Mouse (Mus musculus) urinary bladder, postnatal 14 days (tissue): Measurements from ENCODE around the gene Casp9.
A peak's percentile ranks its signal among the peaks of the same experiment; 100 is the strongest.

ENCODE experiments used
- DNase-seq: peaks from one replicate; pipeline ENCODE4 v3.0.0; 2021; ENCODE audit warnings: low spot score

Gene Casp9

DNA sequence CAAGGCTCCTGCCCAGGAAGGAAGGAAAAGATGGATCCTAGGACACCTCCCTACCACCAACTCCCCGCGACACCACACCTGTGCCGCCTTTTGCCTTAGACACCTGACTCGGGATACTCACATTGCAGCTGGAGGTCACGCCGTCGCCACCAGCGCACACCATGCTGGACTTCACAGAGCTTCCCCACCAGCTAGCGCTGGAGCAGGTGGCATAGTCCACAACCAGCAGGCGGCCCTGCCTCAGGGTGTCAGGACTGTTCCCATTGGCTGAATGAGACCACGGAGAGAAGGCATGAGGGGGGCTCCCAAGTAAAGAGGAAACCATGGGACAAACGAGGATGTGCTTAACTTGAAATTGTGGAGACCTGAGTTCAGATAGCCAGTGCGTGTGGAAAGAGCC lies 25.4 kb downstream of the Casp9 start:
- no peak for DNase-seq

DNA sequence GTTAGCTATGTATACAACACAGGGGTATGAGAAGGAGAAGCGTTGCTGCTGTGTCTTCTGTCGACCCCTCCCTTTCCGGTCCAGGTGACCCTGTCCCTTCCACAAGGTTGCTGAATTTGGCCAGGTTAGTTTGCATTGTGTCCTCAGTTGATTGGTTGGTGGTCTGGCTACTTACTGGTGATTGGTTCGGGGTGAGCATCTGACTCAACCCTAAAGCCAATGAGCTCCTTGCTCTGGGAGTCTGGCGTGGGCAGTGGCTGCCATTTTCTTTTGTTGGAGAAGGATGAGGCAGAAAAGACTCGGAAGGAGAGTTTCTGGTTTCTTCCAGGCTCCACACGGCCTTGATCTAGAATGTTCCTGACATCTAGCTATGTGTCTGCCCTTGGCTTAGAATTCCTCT lies 25.9 kb downstream of the Casp9 start:
- DNase-seq, result no peak

DNA sequence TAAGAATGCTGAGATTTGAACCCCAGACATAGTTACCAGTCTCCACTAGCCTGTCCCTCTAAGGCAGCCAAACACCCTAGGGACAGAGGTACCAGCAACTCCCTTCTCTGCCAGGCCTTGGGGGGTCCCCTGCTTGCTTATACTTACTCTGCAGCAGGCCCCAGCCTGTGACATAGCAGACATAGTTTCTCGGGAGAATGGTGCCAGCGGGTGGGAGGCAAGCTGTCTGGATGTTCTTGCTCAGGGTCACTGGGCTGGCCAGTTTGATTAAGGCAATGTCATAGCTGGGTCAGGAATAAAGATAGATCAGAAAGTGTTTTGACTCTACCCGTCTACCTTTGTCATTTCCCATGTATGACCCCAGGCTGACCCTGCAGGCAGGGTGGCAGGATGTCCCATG lies 27.8 kb downstream of the Casp9 start:
- no peak for DNase-seq

DNA sequence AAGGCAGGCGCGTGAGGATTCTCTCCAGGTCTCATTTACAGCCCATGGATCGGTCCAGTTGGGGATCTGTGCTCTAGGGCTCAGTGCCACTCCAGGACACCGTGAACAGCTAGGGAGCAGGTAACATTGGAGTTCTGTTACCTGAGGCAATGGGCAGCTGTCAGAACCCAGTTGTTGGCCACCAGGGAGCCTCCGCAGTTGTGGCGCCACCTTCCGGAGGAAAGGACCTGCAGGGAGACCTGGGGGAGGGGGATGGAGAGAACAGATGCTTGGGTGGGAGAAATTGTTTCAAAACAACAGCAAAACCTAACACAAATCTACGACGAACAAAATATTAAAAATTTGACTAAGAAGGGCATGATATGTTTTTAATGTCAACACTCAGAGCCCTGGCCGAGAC lies 28.7 kb downstream of the Casp9 start:
- DNase-seq, result peak; percentile 34

DNA sequence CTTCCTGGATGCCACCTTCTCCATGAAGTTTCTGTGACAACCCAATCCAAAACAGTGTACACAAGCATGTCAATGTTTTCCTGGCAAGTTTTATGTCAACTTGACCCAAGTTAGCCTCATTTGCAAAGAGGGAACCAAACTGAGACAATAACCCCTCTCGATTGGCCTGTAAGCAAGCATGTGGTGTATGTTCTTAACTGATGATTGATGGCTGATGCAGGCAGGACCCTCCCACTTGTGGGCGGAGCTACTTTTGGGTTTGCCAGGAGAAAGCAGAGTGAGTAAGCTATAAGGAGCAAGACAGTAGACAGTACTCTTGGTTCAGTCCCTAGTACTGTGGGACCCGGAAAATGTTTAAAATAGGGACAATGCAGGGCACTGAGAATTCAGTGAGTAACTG lies 29.6 kb downstream of the Casp9 start:
- DNase-seq, result no peak

DNA sequence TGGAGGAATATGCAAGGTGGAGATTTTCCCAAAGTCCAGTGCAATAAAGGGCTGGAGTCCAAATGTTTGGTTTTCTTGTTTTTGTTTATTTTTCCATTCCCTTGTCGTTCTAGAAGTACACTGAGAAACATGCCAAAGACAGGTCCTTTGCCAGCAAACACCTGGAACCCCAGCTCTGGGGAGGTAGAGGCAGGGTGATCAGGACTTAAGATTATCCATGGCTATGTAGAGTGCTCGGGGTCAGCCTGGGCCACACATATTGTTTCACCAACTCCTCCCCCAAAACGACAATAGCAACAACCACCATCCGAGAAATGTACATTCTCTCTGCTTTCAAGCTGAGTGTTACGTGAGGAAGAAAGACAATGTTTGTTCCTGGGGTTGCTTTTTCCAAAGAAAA lies 32.6 kb downstream of the Casp9 start, which contains the start of gene Cela2a:
Cela2a (minus strand) TSS at position 101 of the 400 bp plus-strand sequence.
- no peak for DNase-seq

DNA sequence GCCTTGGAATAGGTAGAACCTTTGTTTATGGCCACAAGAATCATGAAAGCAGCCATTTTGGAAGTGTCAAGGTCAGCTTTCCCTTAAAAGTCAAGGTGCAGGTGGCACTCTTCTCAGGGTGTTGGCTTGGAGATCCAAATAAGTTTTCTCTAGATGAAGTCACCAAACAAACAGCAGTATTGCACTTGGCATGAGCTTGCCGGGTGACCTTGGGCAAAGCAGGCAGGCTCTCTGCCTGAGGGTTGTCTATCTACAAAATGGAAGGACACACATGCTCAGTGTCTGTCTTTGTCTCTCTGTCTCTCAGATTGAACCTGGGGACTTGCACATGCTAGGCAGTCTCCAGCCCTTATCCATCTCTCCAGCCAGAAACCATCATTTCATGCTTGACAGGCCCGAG lies 34.0 kb downstream of the Casp9 start:
- DNase-seq, result no peak

DNA sequence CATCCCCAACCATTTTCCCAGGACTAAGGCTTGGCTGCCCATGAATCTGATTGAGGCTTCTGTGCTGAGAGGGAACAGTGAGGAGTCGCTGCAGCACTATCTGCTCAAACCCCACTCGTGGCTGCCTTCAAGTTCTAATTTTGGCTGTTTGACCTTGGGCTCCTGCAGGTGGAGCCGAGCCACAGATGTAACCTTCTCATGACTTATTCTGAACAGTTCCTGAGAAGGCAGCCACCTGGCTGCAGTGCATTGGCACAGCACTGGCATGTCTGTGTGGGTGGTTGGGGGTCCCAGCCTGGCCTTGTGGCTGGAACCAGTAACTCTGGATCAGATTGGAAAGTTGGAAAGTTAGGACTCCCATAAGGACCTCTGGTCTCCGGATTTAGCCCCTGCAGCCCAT lies 34.8 kb downstream of the Casp9 start:
- DNase-seq, result no peak

DNA sequence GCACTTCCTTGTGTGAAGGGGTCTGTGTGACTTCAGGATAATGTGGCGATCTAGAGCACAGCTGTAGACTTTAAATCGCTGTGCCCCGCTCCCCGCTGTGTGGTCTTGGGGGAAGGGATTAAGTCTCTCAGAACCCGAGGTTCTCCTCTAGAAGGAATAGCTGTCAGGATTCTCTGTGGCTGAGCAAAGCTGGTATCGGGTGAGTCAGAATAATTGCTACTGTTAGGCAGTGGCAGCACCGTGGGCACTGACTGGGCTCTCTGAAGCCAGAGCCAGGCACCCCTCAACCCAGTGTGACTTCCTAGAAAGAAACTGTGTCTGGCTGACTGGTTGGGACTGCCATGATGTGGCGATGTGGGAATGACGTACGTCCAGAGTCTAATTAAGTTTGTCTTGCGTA lies 37.0 kb downstream of the Casp9 start:
- no peak for DNase-seq

DNA sequence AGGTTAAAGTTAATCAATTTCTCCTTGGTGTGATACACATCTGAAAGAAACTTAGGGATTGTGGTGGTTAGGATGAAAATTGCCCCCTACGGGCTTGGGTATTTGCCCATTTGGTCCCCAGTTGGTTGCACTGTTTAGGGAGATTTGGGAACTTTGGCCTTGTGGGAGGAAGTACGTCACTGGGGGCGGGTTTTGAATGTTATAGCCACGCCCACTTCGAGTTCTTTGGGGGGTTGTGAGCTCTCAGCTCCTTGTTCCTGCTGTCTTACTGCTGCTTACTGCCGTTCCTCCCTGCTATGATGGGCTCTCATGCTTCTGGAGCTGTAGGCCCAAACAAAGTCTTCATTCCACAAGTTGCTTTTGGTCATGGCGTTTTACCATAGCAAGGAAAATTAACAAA lies 37.9 kb downstream of the Casp9 start:
- no peak for DNase-seq

DNA sequence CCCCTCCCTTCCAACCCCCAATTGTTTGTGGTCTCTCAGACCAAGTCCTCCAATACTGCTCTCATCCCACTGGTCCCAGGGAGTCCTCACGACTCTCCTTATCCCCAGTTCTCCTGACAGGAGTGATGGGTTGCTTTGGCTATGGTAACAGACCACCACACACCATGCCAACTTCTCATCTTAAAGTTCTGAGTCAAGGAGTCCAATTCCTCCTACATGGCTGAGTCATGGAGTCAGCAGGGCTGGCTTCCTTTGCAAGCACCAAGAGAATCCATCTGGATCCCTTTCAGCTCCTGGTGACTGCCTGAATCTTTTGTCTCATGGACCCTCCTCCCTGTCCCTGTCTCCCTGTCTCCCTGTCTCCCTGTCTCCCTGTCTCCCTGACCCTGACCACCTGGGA lies 40.5 kb downstream of the Casp9 start:
- DNase-seq, result no peak

DNA sequence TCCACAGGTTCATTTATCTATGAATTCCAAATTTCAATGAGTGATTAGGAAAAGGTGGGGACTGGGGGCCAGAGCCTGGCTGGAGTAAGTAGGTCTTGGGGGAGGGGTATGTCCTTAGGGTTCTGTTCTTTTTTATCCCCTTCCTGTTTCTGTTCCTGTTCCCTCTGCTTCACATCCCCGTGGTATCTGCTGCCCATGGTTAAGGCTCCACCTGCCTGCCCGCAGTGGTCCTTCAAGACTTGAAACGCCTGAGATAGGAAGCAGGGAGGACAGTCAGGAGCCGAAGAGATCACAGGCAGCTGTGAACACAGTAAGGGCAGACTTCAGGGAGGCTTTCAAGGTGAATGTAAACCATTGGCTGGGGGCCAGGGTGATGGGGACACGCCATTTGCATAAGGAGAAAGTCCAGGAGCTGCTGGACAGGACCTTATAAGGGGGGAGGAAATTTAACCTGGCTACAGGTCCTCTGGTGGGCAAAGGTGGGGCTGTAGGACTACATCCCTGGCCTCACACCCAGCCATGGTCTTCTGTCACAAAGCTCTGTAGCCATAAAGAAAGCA lies 41.2 kb downstream of the Casp9 start:
- DNase-seq, result no peak

DNA sequence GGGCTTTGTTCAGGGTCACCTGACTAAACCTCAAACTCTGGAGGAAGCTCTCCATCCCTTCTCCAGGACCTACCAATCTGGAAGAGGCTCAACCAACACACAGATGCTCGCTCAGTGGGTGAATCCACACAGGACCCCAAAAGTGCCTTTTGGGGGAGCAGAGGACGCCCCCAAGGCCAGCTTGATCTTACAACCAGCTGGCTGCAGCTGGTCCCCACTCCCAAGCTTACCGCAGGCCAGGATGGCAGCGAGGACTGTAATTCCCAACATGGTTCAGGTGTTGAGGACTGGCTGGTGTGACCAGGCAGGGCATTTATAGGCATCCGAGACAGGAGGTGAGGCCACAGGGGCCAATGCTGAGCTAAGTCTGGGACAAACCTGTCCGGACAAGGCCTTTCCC lies 52.6 kb downstream of the Casp9 start, which contains the start of gene Ctrc:
Ctrc (minus strand) TSS at position 361 of the 400 bp plus-strand sequence.
- no peak for DNase-seq

DNA sequence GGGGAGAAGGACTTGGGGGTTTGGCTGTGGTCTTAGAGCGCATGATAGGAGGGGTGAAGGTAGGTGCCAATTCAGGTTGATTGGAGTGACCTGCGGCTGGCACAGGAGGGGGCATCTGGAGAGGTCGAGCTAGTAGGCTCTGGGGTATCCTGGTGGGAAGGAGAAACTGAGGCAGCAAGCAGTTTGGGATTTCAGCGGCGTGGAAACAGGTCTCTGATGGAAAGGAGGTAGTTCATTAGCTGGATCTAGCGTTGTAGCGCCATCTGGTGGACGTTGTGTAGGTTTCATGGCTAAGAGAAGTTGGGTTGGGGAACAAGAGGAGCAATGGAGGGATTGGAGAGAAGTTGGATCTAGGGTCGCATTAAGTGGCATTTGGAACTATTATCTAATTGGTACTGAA lies 60.0 kb downstream of the Casp9 start:
- peak; percentile 65 for DNase-seq

DNA sequence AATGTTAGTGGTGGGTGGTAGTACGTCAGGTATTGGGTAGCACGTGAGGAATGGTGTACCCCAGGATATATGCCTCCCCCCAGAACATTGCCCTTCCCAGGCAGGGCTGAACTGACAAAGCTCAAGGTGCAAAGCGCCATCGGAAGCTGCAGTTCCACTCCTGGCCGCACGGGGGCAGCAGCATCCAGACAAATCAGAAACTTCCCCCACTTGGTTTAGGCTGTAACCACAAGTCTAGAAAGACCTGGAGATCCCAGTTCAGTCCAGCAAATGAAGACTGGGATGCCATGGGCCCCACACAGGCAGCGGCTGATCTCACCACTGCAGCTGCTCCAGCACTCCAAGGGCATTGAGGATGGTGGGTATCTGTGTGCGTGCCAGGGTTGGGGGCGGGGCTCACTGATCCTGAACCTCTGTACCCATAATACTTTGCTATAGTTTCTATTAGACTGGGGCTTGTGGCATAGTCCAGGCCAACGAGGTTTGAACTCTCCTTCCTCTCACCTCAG lies 64.1 kb downstream of the Casp9 start:
- DNase-seq, result peak; percentile 78

DNA sequence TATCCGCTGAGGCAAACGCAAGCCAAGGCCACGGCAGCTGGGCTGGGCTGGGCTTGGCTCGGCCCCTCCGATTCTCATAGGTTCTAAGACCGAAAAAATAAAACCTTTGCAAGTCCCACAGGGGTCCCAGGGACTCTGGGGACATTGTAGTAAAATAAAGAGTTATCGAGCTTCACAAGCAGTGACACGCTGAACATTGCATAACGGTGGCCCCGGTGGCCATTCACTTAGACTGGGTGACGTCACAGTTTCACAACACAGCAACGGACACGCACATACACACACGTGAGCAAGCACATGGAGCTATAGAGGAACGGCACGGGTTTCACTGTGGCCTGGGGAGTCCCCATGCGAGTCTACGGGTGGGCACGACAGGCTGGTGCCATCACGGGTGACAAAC lies 65.1 kb downstream of the Casp9 start:
- no peak for DNase-seq

DNA sequence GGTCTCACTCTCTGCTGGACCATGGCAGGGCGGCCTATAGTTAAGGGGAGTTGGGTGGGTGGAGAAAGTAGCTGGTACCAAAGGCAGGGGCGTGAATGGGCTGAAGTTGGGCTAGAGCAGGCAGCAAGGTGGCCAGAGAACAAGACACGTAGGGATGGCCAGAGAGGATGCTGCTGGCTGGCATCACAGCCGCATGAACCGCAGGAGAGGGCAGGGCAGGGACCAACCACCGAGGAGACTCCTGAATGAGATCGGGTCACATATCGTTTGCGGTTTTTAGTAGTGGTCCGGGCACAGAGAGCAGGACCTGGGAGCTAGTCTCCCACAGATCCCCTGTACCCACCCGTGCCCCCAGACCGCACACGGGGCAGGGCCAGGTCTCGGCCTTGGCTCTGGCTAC lies 65.9 kb downstream of the Casp9 start:
- DNase-seq, result no peak

DNA sequence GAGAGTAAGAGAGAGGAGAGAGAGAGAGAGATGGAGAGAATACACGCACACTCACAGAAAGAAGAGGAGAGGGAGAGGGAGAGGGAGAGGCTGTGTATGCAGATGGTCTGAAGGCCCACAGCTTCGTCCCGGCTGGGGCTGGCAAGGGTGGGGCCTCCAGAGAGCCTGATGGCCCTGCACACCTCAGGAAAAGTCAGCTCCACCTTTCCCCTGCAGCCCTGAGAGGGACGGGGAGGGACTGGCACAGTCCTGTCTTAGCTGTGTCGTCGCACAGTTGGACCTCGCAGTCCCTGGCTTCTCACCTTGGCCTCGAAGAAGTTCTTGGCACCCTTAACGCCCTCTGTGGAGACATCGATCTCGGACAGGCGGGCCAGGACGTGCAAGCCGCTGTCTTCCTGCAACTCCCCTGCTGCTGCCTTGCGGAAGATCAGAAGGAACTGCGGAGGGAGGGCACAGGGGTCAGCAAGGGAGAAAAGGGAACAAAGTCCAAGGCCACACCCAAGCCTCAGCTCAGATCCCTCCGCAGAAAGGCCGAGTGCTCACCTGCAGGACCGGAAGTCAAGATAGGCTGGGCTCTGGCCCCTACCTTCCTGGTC lies 66.9 kb downstream of the Casp9 start:
- DNase-seq, result no peak

DNA sequence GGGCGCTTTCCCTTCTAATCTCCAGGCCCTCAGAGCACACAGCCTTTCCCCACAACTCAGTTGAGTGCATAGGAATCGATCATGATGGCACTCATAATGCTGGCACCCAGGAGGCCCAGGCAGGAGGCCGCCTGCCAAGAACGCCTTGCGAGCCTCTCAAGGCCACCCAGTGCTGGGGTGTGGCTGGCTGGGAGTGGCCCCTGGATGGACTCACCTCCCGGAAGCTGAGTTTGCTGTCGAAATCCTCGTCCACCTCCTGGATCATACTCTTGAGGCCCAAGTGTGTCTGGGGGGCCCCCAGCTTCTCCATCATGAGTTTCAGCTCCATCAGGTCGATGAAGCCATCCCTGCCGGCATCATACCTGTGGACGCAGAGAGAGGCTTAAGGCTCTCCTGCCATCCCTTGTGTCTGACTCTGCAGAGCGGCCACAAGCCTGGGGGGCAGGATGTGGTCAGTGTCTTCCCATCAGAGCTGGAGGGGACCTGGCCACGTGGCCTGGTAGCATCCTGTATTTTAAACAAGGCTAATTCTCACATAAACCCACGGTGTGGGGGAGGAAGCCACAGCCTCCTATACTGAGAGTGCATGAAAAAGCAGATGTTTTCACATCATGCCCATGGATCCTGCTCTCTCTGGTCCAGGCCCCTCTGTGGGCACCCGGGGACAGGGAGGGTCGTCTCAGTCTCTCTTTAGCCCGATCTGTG lies 68.3 kb downstream of the Casp9 start:
- no peak for DNase-seq

DNA sequence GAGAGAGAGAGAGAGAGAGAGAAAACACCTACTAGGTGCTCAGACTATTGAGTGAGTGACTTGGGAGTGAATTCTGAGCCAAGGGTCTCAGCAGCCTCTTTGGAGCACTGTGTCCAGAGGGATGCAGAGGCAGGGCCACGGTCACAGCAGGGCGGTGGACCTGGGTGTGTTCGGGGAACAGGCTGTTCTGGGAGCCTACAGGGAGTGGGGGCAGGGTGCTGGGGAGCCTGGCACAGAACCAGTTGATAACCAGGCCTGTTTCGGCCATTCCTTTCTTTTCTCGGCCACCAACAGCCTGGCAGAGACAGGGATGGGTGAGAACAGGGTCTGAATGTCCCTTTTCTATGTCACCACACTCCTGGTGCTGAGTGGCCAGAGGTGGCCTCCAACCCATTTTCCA lies 69.5 kb downstream of the Casp9 start:
- DNase-seq, result no peak

DNA sequence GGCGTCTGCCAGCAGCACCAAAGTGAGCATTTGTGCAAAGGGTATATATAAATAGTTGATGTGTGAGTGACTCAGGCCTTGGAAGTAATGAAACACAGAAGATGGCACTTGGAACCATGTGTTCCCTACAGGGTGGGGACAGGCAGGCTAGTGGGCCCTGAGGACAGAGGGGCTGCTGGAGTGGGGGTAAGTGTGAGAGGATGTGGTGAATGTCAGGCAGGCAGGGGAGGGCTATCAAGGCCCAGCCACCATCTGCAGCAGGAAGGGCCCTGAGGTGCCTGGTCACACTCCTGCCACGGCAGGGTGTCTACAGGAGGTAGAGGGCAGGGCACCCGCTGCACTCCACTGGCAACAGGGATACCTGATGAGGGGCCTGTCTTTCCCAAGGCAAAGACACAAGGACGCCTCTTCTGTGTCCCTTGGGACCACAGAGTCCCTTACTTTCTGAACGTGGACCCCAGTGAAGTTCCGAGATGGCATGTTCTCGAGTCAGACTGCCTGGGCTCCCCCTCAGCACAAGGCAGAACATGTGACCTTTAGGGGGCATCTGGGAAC lies 70.4 kb downstream of the Casp9 start:
- no peak for DNase-seq

DNA sequence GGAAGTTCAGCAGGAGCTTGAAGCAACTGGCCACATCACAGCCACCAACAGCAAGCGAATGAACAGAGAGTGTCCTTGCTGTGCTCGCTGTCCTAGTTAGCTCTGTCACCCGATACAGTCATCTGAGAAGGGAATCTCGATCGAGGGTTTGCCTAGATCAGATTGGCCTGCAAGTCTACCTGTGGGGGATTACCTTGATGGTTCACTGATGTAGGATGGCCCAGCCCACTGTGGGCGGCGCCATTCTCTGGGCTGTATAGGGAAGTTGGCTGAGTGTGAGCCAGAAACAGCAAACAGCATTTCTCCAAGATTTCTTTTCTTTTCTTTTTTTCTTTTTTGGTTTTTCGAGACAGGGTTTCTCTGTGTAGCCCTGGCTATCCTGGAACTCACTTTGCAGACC lies 71.1 kb downstream of the Casp9 start:
- DNase-seq, result no peak

DNA sequence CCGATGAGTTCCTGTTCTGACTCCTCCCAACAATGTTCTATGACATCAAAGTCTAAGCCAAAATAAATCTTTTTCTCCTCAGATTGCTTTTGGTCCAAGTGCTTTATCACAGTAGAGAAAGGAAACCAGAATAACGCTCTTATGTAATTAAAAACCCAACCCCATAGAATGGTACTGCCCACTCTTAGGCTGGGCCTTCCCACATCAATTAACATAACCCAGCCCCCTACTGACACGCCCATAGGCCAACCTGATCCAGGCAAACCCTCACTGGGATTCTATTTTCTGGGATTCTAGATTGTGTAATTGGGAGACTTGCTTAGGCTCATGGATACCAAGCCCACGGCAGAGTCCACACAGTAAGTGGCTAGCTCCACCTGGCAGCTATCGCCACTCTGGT lies 71.6 kb downstream of the Casp9 start:
- DNase-seq, result no peak
